30 mouse cellular contexts compared by ENCODE assay signal in genomic region chr13:43704533-43705116, GRCm38 (mm10).
DNase-seq lines count a peak whose midpoint lies in the region; ATAC-seq and TF ChIP-seq lines count a peak whose summit lies in the region.
"Had no signal": no experiment of that assay in that cellular context is flagged by ENCODE, and none has a peak within 500 bp of the region (broad histone marks: within the 10 kb centered on the region; RNA-seq: fewer than 3 reads in every experiment).

No protein-coding gene starts in this region.

- no peak overlapping the region for H3K4me2 ChIP-seq in heart, embryonic 14.5 days (ENCODE audit: low read length)
- no peak overlapping the region for H3K4me2 ChIP-seq in midbrain, embryonic 11.5 days
- H3K4me2 ChIP-seq in midbrain, postnatal 0 days (ENCODE audit: low read depth, low read length, poor library complexity, severe bottlenecking), result no peak overlapping the region
- H3K4me2 ChIP-seq: embryonic facial prominence, embryonic 13.5 days; heart, embryonic 12.5 days; hindbrain, embryonic 15.5 days; limb, embryonic 12.5 days; liver, embryonic 11.5 days; lung, embryonic 15.5 days; neural tube, embryonic 12.5 days had no signal

- WGBS in cerebellum, adult 2 months, result 51% methylated on average over 7 of the region's 7 CpGs
- WGBS in heart, embryonic 14.5 days, result 24% methylated on average over 7 of the region's 7 CpGs
- 82% methylated on average over 7 of the region's 7 CpGs for WGBS in midbrain, embryonic 11.5 days
- 76% methylated on average over 7 of the region's 7 CpGs for WGBS in midbrain, postnatal 0 days

- H3K27ac ChIP-seq in cerebellum, adult 2 months (ENCODE audit: insufficient read depth, low read length), result peak overlapping the region; percentile 73; the same call in 1 of the 2 replicates
- no peak overlapping the region for H3K27ac ChIP-seq in heart, embryonic 14.5 days (replicated peaks in 1 of 2; ENCODE audit: control insufficient read depth in 1 of 2, insufficient read depth in 1 of 2, low read depth in 2 of 2, low read length in 2 of 2)
- H3K27ac ChIP-seq in midbrain, embryonic 11.5 days (ENCODE audit: low read depth, low read length), result no peak overlapping the region
- no peak overlapping the region for H3K27ac ChIP-seq in midbrain, postnatal 0 days (ENCODE audit: low read depth, low read length)
- H3K27ac ChIP-seq: embryonic facial prominence, embryonic 13.5 days; forebrain, embryonic 10.5 days; hindbrain, embryonic 10.5 days; hindbrain, embryonic 15.5 days; limb, embryonic 12.5 days; lung, embryonic 15.5 days; midbrain, embryonic 10.5 days; neural tube, embryonic 12.5 days had no signal

- no peak for TF ChIP-seq POLR2A in cerebellum, adult 2 months (IDR thresholded peaks at IDR 0.05; ENCODE audit: borderline replicate concordance, insufficient read depth, low read length)

- H3K4me3 ChIP-seq in cerebellum, adult 2 months (replicated peaks; ENCODE audit: insufficient read depth, low read depth, low read length), result no peak overlapping the region
- H3K4me3 ChIP-seq in heart, embryonic 14.5 days (ENCODE audit: control insufficient read depth in 1 of 2, insufficient read depth in 1 of 2, low read depth in 1 of 2, low read length in 2 of 2), result no peak overlapping the region
- H3K4me3 ChIP-seq in midbrain, embryonic 11.5 days (ENCODE audit: low read depth, low read length), result no peak overlapping the region
- no peak overlapping the region for H3K4me3 ChIP-seq in midbrain, postnatal 0 days (ENCODE audit: low read depth, low read length)
- H3K4me3 ChIP-seq: embryonic facial prominence, embryonic 13.5 days; forebrain, embryonic 10.5 days; heart, embryonic 12.5 days; hindbrain, embryonic 10.5 days; hindbrain, embryonic 15.5 days; limb, embryonic 12.5 days; lung, embryonic 15.5 days; midbrain, embryonic 10.5 days; myocyte; neural tube, embryonic 12.5 days had no signal

- intact Hi-C loops in heart, postnatal 10 days (cut with DNase I), result no loop called here

- H3K9ac ChIP-seq in heart, embryonic 14.5 days (ENCODE audit: low read length), result no peak overlapping the region
- no peak overlapping the region for H3K9ac ChIP-seq in midbrain, embryonic 11.5 days (ENCODE audit: low read length)
- no peak overlapping the region for H3K9ac ChIP-seq in midbrain, postnatal 0 days (replicated peaks; ENCODE audit: low read length, poor library complexity, severe bottlenecking)
- H3K9ac ChIP-seq: embryonic facial prominence, embryonic 13.5 days; forebrain, postnatal 0 days; heart, embryonic 12.5 days; hindbrain, embryonic 15.5 days; limb, embryonic 12.5 days; lung, embryonic 15.5 days; neural tube, embryonic 12.5 days had no signal

- no peaks in the 10 kb centered on the region for H3K27me3 ChIP-seq in cerebellum, adult 2 months (ENCODE audit: control insufficient read depth, insufficient read depth, low read length)
- no peaks in the 10 kb centered on the region for H3K27me3 ChIP-seq in heart, embryonic 14.5 days (ENCODE audit: control insufficient read depth, insufficient read depth, low read length)
- no peaks in the 10 kb centered on the region for H3K27me3 ChIP-seq in midbrain, embryonic 11.5 days (ENCODE audit: control insufficient read depth, insufficient read depth, low read length)
- no peaks in the 10 kb centered on the region for H3K27me3 ChIP-seq in midbrain, postnatal 0 days (ENCODE audit: insufficient read depth, low read length)
- H3K27me3 ChIP-seq: embryonic facial prominence, embryonic 13.5 days; heart, embryonic 12.5 days; hindbrain, embryonic 15.5 days; limb, embryonic 12.5 days; lung, embryonic 15.5 days; neural tube, embryonic 12.5 days had no signal

- 0 out of 2 replicates have a peak, but pooled peaks have one; percentile 52 for ATAC-seq in heart, embryonic 14.5 days (ENCODE audit: insufficient number of reproducible peaks, insufficient read depth, low FRiP score, low read depth)
- no peak for ATAC-seq in midbrain, embryonic 11.5 days (ENCODE audit: low FRiP score)
- ATAC-seq in midbrain, postnatal 0 days (ENCODE audit: low FRiP score), result no peak
- ATAC-seq: activated CD4-positive, CD25-positive, alpha-beta regulatory T cell, adult 4 months; forebrain, postnatal 0 days; inflammation-experienced regulatory T-cells, adult 6 months; midbrain, embryonic 16.5 days had no signal

- TF ChIP-seq CTCF in cerebellum, adult 2 months (IDR thresholded peaks at IDR 0.05; ENCODE audit: borderline replicate concordance, insufficient read depth, low read depth, low read length), result no peak
- no peak for TF ChIP-seq CTCF in midbrain, postnatal 0 days (IDR thresholded peaks at IDR 0.05)

- no peaks in the 10 kb centered on the region for H3K9me3 ChIP-seq in heart, embryonic 14.5 days (ENCODE audit: control insufficient read depth, low read length)
- no peaks in the 10 kb centered on the region for H3K9me3 ChIP-seq in midbrain, embryonic 11.5 days (ENCODE audit: control insufficient read depth, low read length)
- H3K9me3 ChIP-seq in midbrain, postnatal 0 days (ENCODE audit: low read length), result no peaks in the 10 kb centered on the region
- H3K9me3 ChIP-seq: embryonic facial prominence, embryonic 13.5 days; forebrain, embryonic 10.5 days; heart, embryonic 12.5 days; hindbrain, embryonic 10.5 days; hindbrain, embryonic 15.5 days; limb, embryonic 12.5 days; lung, embryonic 15.5 days; midbrain, embryonic 10.5 days; neural tube, embryonic 12.5 days had no signal

- peaks cover 57% of the 10 kb centered on the region for H3K4me1 ChIP-seq in cerebellum, adult 2 months (ENCODE audit: control insufficient read depth, insufficient read depth, low read length)
- peaks cover 13 to 27% of the 10 kb centered on the region in 2 experiments for H3K4me1 ChIP-seq in heart, embryonic 14.5 days (ENCODE audit: control insufficient read depth in 2 of 2, insufficient read depth in 2 of 2, low read length in 2 of 2)
- H3K4me1 ChIP-seq in midbrain, embryonic 11.5 days (ENCODE audit: control insufficient read depth, insufficient read depth, low read length), result no peaks in the 10 kb centered on the region
- no peaks in the 10 kb centered on the region for H3K4me1 ChIP-seq in midbrain, postnatal 0 days (ENCODE audit: insufficient read depth, low read length)
- H3K4me1 ChIP-seq: neural tube, embryonic 12.5 days had no signal

- no peak for DNase-seq in cerebellum, adult 2 months
- no peak for DNase-seq in cerebellum, postnatal 25 days
- no peak for DNase-seq in heart, postnatal 10 days
- peak; percentile 24 for DNase-seq in kidney, adult 9 months
- DNase-seq in kidney, adult 8-10 months, result no peak
- DNase-seq in midbrain, embryonic 11.5 days (ENCODE audit: low spot score, missing footprints), result peak; percentile 44
- DNase-seq in midbrain, postnatal 0 days (ENCODE audit: low spot score), result no peak
- DNase-seq: adrenal gland, adult 2 months; adrenal gland, postnatal 36 days; cerebellum, adult 8-10 months; forebrain, postnatal 0 days; layer of hippocampus, adult 9-11 months; right cerebral cortex, adult 18-20 months; spleen, adult 18-20 months; thymus, postnatal 14 days had no signal

- H3K36me3 ChIP-seq in heart, embryonic 14.5 days (ENCODE audit: control insufficient read depth, insufficient read depth, low read length), result no peaks in the 10 kb centered on the region
- H3K36me3 ChIP-seq in midbrain, embryonic 11.5 days (ENCODE audit: control insufficient read depth, insufficient read depth, low read length), result no peaks in the 10 kb centered on the region
- no peaks in the 10 kb centered on the region for H3K36me3 ChIP-seq in midbrain, postnatal 0 days (ENCODE audit: insufficient read depth, low read length)
- H3K36me3 ChIP-seq: embryonic facial prominence, embryonic 13.5 days; forebrain, embryonic 10.5 days; heart, embryonic 12.5 days; hindbrain, embryonic 10.5 days; hindbrain, embryonic 15.5 days; limb, embryonic 12.5 days; lung, embryonic 15.5 days; midbrain, embryonic 10.5 days; neural tube, embryonic 12.5 days had no signal

Comparison
In these comparisons a context has a peak if more than half of its experiments do, and no peak if none do; other contexts are left out.
1. DNase-seq: peak in kidney, adult 9 months (single experiment) and midbrain, embryonic 11.5 days (single experiment); none in cerebellum, adult 2 months (0 of 2), cerebellum, postnatal 25 days (0 of 2), heart, postnatal 10 days (0 of 2), kidney, adult 8-10 months (0 of 2) and midbrain, postnatal 0 days (single experiment).